Mouse (Mus musculus) frontal cortex, postnatal 25 days (tissue): ENCODE results near the gene Slc29a1.

Experiments
- DNase-seq, 2 experiments: peaks; one replicate each; pipeline ENCODE4 v3.0.0; 2022; ENCODE audit warnings: low spot score in 2 of 2

Slc29a1 gene

DNA sequence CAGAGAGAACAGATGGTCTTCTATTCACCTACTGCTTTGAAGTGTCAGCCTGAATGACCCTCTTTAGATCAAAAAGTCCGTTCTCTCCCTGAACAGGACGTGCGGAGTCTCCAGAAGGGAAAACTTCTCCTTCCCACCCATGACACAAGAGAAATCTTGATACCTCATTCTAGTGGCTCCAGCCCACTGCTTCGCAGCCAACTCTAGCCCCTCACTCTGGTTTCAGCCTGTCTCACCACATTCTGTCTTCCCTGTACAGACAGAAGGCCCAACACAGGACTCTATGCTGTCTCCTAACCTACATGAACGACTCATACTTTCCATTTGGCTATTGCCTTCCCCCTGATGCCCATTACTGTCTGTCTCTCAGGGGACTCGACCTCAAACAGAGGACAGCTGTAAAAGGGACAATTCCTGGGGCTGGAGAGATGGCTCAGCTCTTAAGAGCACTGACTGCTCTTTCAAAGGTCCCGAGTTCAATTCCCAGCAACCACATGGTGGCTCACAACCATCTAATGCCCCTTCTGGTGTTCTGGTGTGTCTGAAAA lies 48.1 kb downstream of the Slc29a1 start:
- DNase-seq = no peak

DNA sequence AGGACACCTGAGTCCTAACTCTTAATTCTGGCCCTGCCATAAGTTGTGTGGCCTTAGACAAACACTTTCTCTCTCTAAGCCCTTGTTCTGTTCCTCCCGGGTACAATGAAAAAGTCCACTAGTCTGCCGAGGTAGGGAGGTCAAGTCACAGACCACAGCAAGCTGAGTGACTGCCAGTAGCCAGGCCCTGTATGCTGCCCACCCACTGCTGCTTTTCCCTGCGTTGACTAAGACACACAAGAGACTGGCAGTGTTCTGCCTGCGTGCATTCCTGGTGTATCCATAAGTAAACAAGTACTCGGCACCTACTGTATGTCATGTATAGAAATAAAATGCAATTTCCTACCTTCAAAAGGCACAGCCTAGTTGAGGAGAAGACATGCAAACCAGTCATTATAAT lies 49.2 kb downstream of the Slc29a1 start:
- DNase-seq = no peak

DNA sequence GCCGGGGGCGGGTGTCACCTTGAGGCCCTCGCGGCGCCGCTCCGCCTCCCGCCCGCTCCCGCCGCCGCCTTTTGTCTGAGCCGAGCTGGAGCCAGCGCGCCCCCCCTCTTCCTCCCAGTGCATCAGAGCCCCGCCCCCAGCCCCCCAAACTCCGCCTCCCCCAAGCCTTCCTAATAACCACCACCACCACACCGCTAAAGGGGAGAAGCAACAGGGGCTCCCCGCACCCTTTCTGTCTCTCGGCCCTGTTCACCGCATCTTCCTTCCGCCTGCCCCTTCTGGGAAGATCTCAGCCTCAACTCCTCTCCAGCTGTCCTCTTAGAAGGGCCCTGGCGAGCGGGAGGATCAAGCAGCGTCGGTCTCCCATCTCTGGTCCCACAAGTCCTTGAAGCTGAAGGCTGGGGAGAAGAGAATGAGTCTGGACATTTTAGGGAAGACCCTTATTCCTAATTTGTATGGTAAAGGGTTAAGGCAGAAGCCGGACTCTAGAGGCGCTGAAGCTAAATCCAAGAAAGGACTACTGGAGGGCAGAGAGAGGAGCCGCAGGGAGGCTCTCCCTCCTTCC lies 49.7 kb downstream of the Slc29a1 start, which contains the start of gene Tmem151b:
TSS of gene Tmem151b (minus strand) at position 61 of the 565 bp plus-strand sequence.
- DNase-seq = no peak

DNA sequence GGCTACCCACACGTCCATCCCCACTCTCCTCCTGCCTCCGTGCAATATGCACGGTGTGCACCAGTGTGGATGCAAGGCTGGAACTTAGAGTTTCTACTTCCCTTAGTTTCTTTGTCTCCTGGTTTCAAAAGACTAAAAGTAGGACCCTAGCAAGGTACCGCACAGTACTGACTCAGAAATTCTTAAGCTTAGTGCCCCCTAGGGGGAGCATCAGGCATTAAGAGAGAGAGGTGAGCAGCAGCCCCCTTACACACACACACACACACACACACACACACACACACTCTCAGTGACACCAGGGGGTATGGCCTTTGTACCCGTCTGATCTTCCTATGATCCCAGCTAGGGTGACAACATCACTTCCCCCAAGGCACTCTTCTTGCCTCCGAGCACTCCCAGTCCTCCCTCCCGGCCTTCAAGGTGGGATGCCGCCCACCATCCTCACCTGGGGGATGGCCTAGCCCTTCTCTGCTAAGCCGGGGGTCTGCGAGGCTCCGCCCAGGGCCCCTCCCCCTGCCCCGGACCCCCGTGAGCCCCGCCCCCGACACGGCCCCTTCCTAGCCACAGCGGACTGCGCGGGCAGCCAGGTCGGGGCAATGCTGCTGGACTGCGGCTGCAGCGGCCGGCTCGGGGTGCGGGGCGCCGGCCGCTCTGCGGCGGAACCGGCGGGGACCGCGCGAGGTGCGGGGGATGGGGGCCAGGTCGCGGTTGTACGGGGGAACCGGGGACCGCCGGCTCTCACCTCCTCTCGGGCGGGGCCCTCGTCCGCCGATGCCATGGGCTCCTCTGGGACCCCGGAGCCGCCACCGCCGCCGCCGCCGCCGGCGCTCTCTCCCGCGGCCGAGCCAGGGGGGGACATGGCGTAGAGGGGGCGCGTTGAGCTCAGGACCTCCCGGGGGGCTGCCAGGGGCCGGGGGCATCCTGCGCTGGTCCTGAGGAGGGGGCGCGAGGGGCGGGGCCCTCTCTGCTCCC lies 50.6 kb downstream of the Slc29a1 start:
- DNase-seq = no peak

DNA sequence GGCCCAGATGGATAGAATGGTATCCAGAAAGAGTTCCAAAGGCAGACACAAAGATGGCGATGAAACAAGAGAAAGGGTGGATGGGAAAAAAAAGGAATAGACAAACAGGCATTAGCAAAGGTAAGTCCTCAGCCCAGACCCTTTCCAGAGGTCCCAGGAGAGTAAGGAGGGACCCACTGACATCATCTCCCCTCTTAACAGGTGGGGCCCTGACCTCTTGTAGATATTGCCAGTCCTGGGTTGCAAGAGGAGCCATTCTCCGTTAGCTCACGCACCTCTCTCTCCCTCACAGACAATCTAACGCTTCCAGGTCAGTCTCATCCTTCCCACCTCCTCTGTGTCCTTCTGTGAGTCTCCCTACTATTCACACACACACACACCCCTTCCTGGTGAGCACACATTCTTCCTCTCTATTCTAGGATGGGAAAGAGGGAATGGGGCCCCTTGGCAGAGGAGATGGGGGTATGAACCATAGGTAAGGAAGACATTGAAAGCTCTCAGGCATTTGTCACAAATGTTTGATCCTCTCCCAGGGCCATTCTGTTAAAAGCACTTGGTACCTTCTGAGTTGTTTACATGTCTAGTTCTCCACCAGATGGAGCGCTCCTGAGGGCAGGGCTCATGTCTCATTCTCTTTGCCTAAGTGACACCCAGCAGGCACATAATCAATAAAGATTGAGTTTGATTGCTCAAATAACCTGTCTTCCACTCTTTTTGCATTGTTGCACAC lies 51.8 kb downstream of the Slc29a1 start:
- DNase-seq = no peak

DNA sequence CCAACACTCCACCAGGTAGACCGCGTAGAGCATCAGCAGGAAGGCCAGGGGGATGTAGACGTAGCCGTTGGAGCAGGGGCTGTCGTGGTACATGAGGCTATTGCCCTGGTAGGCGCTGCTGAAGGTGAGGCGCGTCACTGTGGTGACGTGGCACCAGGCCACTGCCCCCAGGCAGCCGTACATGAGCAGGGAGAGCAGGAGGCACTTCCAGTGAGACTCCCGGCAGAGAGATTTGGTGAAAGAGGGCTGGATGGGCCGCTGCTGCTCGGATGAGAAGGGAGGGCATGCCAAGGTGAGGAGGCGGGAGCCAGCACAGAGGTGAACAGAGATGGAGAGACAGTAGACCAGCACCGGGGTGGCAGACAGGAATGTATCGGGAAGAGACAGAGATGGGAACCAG lies 52.5 kb downstream of the Slc29a1 start:
- no peak for DNase-seq

DNA sequence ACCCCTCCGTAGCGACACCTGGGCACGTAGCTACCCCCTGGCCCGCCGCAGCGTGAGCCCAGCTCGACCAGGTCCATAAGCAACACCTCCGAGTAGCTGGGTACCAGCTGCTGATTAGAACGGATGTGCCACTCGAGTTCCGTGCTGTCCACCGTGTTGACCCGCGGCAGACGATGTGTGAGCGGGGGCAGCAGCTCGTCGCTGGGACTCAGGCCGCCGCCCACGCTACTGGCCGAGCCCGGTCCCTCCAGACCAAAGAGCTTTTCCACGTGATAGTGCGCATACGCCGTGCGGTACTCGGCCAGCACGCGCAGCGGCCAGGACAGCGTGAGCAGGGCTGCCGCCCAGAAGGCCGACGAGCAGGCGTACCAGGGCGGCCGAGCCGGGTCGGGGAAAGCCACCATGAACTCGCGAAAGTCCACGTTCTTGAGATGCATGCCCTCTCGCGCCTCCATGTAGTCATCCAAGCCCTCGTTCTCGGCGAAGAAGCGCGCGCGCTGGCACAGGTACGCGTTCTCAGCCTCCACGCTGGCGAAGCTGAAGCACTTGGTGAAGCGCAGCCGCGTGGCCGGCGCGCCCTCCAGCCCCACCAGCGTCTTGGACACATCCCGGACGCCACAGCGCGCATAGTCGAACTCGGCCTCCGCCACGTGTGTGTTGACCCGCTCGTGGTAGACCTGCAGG lies 54.0 kb downstream of the Slc29a1 start:
- DNase-seq = no peak

DNA sequence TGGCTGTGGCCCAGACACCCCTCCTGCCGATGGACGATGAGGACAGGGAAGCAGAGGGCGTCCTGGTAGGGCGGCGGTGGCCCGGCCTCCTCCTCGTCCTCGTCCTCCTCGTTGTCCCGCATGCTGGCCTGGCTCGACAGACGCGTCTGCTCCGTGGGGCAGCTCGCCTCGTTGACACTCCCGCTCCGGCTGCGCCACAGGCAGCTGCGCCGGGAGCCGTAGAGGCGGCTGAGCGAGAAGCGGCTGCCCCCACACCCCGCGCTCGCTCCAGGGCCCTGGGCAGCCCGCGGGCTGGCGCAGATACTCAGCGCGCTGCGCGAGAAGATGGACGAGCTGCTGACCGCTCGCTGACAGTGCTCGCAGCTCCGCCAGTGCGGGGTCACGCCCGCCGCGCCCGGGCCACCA lies 54.5 kb downstream of the Slc29a1 start:
- DNase-seq = no peak

DNA sequence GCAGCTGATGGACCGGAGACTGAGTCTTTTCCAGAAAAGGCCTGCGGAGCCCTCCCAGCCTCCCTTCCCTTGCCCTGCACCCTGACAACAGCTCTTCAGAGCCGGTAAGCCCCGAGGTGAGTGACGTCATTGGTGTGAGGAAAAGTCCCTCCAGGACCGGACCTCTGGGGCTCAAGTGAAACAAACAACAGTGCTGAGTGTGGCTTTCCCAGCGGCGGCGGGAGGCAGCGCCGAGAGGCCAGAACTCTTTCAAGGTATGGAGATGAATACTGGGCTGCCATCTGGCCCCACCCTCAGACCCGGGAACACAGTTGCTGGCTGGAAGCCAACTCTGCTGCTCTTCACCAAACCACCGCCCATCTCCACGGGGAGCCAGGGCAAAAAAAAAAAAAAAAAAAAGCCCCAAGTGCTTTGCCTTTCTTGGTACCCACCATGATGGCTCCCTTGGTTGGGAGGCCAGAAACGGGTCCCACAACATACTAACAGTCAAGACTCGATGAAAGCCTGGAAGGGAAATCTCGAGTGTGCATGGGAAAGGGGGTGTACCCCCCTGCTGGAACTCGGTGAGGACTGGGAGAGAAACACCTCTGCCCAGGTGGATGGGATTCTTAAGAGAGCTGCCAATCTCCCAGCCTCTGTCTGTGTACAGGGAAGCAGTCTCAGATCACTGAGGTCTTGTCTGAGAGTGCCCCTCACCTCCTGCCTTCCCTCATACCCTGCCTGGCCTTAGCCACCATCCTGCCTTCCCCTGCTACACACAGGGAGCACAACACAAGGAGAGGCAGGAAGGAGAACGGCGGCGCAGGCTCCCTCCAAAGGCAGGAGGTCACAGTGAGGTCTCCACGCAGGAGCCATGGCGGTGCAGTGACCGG lies 55.2 kb downstream of the Slc29a1 start:
- no peak for DNase-seq

DNA sequence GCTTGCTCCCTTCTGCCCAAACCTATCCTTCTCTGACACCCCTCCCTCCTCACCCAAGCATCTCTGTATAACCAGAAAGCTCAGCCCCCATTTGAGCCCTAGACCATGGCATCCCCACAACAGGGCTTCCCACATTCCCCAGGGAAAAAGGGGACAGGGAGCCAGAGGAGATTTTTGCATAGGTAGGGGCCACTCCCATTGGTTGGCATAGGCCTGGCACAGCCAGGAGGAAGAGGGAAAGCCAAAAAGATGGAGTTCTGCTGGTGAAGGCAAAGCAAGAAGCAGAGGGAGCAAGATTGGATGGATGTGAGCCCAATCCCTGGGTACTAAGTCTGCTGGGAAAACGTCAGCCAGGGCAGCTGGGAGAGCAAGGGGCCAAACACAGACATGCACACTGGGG lies 56.3 kb downstream of the Slc29a1 start:
- DNase-seq = no peak

DNA sequence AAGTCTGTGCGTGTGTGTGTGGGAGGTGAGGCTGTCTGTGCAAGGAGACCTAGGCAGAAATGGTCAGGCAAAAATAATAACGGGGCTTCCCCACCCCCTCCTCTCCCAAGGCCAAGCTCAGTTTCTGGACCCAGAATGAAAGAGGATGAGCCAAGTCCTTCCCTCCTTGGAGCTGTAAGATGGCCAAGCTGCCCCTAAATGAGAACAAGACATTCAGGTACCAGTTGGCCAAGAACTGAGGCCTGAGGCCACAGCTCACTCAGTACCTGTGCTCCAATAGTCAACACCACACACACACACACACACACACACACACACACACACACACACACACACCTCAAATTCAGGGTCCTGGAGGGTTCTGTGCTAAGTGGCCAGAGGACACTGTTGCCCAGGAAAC lies 56.7 kb downstream of the Slc29a1 start:
- no peak for DNase-seq

DNA sequence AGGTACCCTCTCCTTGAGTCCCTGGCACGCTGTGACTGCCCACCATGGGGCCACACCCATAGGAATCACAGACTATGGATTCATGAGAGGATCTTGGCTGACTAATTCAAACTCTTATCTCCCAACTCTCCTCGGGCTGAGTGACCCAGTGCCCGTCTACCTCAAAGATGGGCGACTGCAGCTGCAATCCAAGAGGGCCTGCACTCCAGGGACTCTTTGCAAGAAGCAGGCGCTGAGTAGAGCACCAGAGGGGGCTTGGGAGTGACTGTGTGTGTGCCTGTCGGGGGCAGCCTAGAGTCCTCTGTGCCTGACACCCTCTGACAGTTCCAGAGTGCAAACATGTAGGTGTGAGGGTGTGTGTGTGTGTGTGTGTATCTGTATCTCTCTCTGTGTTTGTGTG lies 57.3 kb downstream of the Slc29a1 start:
- no peak for DNase-seq

DNA sequence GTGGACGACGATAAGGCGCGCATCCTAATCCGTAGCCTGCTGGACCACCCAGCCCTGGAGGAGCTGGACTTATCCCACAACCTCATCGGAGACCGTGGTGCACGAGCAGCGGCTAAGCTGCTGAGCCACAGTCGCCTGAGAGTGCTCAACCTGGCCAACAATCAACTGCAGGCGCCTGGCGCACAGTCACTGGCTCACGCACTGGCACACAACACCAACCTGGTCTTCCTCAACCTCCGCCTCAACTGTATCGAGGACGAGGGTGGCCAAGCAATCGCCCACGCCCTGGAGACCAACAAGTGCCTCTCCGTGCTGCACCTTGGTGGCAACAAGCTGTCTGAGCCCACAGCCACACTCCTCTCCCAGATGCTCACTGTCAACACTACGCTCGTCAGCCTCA lies 59.7 kb downstream of the Slc29a1 start:
- no peak for DNase-seq

DNA sequence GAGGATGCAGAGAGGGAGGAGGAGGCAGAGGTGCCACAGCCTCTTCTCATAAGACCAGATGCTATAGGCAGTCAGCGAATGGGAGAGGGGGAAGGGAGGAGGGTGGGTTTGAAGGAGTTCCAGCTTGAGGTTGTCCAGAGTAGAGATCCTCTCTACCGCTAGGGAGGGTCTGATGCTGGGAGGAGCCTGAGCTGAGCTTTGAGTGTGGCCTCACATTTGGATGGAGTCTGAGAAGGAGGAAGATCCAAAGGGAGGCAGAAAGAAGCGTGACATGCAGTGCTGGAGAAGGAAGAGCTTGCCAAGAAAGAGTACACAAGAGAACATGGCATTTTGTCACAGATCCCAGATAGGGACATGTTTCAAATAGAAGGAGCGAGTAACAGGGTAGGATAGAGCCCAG lies 61.0 kb downstream of the Slc29a1 start:
- DNase-seq = no peak

DNA sequence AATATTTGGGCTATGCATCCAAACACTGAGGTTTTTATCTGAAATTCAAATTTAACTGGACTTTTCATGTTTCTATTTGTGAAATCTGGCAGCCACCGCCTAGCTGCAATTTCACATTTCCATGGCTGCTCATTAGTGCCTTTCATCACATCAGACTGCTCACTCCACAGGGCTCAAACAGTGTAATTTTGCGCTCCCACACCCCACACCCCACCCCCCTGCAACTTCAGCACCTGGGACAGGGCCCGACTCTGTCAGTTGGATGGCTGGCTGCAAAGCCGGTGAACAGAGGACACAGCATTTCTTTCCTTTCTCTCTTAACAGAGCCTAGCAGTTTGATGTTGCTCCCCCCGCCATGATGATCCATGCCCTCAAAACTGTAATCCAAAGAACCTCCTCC lies 63.1 kb downstream of the Slc29a1 start:
- no peak for DNase-seq
